Mouse (Mus musculus) cortical plate, adult 2 months (tissue): ENCODE measurements around the gene Timm13. TPM values are rescaled to one million over a fixed set of nuclear protein-coding genes. Genes with fewer than 3 reads are reported as not detected.

Source experiments
- H3K27ac ChIP-seq: fragments of 200-500 bp; 2 replicates; pipeline ENCODE4 v1.5.1; 2012; ENCODE audit warnings: low read length, control low read depth, inconsistent platforms; ENCODE audit not compliant: insufficient read depth
- H3K4me1 ChIP-seq: fragments of 200-500 bp; 2 replicates; pipeline ENCODE4 v1.6.1; 2011; ENCODE audit warnings: low read length; ENCODE audit not compliant: control insufficient read depth, insufficient read depth
- H3K4me3 ChIP-seq: fragments of 200-500 bp; 2 replicates; pipeline ENCODE4 v1.5.1; 2011; ENCODE audit warnings: mild to moderate bottlenecking, low read length, control low read depth; ENCODE audit not compliant: insufficient read depth
- CTCF ChIP-seq: fragments of 200-500 bp; IDR thresholded peaks from 2 replicates; pipeline ENCODE4 v1.5.1; 2011; ENCODE audit warnings: mild to moderate bottlenecking, control low read depth, low read length; ENCODE audit not compliant: insufficient read depth; ENCODE audit errors: extremely low read depth
- POLR2A ChIP-seq: fragments of 200-500 bp; IDR thresholded peaks from 2 replicates; pipeline ENCODE4 v1.6.1; 2011; ENCODE audit warnings: mild to moderate bottlenecking, low read length, control low read depth; ENCODE audit not compliant: insufficient read depth; ENCODE audit errors: extremely low read depth
- polyA plus RNA-seq: library from polyadenylated mRNA; depleted of rRNA; stranded (reverse); fragments of >200 nt; gene quantifications from 2 replicates; pipeline ENCODE4 v1.2.3, GENCODE M21; 2012

The Timm13 gene
- polyA plus RNA-seq, 1 experiment: 219 TPM

- Histone ChIP-seq H3K4me1 (no peaks in the 10 kb centered on the region), H3K4me3 (no peak overlapping the region), H3K27ac (no peak overlapping the region)
- TF ChIP-seq POLR2A (no peak), CTCF (no peak)
Measured at GRCm38 (mm10) chr10:80911891-80912290, 11.1 kb upstream of the Timm13 start.

DNA sequence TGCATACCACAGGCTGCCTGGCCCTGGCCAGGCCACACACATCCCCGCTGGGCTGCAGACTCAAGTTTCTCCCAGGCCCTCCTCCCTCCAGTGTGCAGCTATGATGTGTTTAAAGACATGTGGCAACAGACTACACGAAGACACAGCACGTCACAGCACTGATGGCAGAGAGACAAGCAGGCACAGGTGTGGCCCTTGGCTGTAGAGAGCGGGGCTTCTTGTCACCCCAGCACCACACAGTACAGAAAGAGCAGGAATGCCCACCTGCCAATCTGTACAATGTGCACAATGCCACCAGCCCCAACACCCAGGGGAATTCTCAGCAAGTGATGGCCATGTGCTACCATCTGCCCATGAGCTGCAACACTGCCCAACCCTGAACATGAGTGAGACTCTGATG lies 10.6 kb upstream of the Timm13 start:
- no peaks in the 10 kb centered on the region for H3K4me1 ChIP-seq
- TF ChIP-seq POLR2A: no peak
- TF ChIP-seq CTCF: no peak
- no peak overlapping the region for H3K27ac ChIP-seq
- H3K4me3 ChIP-seq: no peak overlapping the region

DNA sequence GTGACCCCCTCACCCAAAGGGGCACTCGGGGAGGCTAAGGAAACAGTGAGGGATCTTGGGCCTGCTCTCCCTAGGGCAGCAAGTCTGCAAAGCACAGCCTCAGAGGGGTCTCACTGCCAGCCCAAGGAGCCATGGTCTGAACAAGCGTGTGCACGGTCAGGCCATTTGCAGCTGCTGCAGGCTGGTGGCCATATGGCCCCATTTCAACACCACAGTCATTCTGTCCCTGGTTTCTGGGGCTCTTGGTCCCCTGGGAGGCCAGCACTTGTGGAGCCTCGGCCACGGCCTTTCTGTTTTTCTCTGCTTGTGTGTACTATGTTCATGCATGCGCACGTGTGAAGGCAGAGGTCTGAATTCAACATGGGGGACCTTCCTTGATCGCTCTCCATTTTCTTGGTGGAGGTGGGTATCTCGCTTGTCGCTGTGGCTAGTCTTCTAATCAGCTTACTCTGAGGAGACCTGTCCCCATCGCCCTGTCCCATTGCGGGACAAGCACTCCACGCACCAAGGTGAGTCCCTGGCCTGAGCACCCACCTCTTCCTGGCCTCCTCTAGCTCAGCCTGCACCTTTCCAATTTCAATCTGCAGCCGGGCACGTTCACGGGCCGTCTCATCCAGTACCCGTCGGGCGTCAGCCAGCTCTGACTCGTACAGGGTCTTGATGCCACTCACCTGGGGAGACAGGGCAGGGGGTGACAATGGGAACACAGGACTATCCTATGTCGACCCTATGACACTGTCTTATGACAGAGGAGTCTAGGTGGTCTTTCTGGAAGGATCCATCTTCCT lies 8.8 kb upstream of the Timm13 start:
- TF ChIP-seq CTCF (no peak), POLR2A (no peak)
- H3K4me1 ChIP-seq: no peaks in the 10 kb centered on the region

DNA sequence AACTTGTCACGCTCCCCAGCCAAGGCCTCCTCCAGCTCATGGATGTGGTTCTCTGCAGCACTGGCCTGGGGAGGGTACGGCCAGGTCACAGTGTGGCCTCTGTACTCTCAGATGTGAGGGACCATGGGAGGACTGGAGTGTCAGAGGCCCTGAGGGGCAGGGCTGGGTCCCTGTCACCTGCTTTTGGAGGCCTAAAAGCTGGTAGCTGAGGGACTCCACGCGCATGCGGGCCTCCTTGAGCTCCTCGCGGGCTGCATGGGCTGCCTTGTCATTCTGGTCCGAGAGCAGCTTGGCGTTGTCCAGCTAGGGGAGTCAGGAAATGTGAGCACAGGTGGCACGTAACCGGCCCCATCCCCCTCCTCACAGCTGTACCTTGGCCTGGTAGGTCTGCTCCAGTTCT lies 3.9 kb upstream of the Timm13 start:
- H3K4me3 ChIP-seq: no peak overlapping the region
- TF ChIP-seq CTCF (no peak), POLR2A (no peak)
- H3K27ac ChIP-seq: no peak overlapping the region

More for the DNA sequence above, 8.8 kb upstream of the Timm13 start:
- no peak overlapping the region for H3K4me3 ChIP-seq
- H3K27ac ChIP-seq: no peak overlapping the region

GRCm38 (mm10) chr10:80904004-80904693 lies 3.4 kb upstream of the Timm13 start:
- TF ChIP-seq POLR2A (no peak), CTCF (no peak)
- H3K4me1 ChIP-seq: peaks cover 2% of the 10 kb centered on the region; the same call in 1 of the 2 replicates

More for the DNA sequence above, 3.9 kb upstream of the Timm13 start:
- no peaks in the 10 kb centered on the region for H3K4me1 ChIP-seq

DNA sequence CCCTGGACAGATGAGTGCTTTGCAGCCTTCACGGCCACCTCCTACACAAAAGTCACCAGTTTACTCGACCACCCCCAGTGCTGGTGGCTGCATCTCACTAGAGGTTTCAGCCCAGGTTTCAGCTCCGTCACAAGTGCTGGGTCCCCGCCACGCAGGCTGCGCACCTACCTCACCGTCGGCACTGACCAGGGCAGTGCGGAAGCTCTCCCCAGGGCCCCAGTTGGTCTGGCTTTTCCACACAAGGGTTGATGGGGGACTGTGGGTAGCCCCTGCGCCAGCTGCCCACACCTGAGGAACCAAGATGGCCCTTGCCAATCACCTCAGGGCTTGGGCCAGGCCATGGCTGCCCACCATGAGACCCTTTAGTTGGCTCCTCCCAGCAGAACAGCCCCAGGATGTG lies 2.5 kb upstream of the Timm13 start:
- TF ChIP-seq POLR2A (no peak), CTCF (no peak)
- Histone ChIP-seq H3K4me1 (peaks cover 5% of the 10 kb centered on the region), H3K4me3 (no peak overlapping the region), H3K27ac (no peak overlapping the region)

More at GRCm38 (mm10) chr10:80904004-80904693, 3.4 kb upstream of the Timm13 start:
- no peak overlapping the region for H3K27ac ChIP-seq
- H3K4me3 ChIP-seq: no peak overlapping the region

- H3K4me1 ChIP-seq: peaks cover 6% of the 10 kb centered on the region
- H3K4me3 ChIP-seq: no peak overlapping the region
- TF ChIP-seq CTCF (no peak), POLR2A (no peak)
- no peak overlapping the region for H3K27ac ChIP-seq
Measured at GRCm38 (mm10) chr10:80902273-80902940, 1.6 kb upstream of the Timm13 start.

DNA sequence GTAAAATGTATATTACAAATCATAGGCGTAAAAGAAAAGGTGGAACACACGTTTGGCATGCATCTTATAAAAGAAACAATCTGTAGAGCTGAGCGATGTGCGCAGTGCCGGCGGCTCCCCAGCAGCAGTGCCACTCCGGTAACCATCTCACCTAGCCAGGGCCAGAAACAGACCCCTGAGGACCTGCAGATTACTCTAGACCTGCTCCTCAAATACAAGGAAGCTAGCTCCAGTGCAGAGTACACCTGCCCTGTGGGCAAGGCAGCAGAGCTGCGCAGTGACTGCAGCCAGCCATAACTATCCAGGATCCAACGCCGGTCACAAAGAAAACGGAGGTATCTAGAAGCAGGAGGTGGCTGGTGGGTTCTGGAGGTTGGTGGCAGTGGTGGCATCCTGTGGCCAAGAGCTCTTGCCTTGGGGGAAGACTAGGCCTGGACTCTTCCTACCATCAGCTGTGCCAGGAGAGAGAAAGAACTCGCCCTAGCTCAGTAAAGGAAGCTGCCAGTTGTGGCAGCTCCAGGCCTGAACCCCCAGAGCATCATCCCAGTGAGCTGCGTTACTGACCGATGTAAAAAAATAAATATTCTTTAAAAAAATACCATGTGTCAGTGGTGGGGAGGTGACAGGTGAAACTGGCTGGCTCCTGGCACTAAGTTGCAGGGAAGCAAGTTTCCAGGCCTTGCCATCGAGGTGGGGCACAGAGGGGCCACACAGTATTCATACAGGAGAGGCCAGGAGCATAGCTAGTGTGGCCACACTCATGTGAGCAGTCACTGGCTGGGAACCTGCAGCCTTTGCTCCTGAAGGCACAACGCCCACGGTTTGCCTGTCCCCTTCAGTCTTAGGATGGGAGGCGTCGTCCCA lies 872 bp upstream of the Timm13 start:
- H3K4me1 ChIP-seq: peaks cover 6% of the 10 kb centered on the region
- TF ChIP-seq POLR2A (no peak), CTCF (no peak)
- H3K4me3 ChIP-seq: no peak overlapping the region
- H3K27ac ChIP-seq: no peak overlapping the region
